Mouse (Mus musculus) large intestine, adult 2 months (tissue): Measurements from ENCODE around the gene Adipor2. TPM values are rescaled to one million over a fixed set of nuclear protein-coding genes. Genes with fewer than 3 reads are reported as not detected.
A peak's percentile ranks its signal among the peaks of the same experiment; 100 is the strongest.
"Not testable (repeated sequence)": the region's sequence is repeated elsewhere in the genome, so short reads cannot be mapped to it uniquely, and the experiment has no call there.

ENCODE experiments used
- DNase-seq: peaks from one replicate; pipeline ENCODE4 v3.0.0-alpha.2; 2012; ENCODE audit warnings: low read depth, low spot score
- WGBS: fragments of 180-500 bp; shearing (Covaris S2); methylation state at CpG from one replicate; pipeline ENCODE4 v1.1.7; 2018; 5-methylcytosine and 5-hydroxymethylcytosine counted together
- polyA plus RNA-seq: library from polyadenylated mRNA; depleted of rRNA; stranded (reverse); fragments of >200 nt; gene quantifications from 2 replicates; pipeline ENCODE4 v1.2.3, GENCODE M21; 2012

Gene Adipor2
- polyA plus RNA-seq, 1 experiment: 75.8 TPM

DNA sequence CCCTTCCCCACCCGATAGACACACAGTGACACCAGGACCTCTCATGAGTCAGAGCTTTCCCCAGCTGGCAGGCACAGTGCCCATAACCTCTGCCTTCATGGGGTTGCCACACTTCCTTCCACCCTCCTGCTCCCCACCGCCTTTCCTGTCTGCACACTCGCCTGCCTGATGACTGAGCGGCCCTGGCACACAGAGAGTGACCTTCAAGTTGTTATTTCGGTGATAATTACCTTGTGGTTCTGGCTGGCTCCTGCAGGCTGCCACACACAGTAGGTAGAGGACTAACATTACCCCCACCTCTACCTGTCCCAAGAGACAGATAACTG is 21.2 kb downstream of the Adipor2 start:
- DNase-seq: peak; percentile 88
- WGBS: 21% methylated on average over 5 of the region's 5 CpGs

DNA sequence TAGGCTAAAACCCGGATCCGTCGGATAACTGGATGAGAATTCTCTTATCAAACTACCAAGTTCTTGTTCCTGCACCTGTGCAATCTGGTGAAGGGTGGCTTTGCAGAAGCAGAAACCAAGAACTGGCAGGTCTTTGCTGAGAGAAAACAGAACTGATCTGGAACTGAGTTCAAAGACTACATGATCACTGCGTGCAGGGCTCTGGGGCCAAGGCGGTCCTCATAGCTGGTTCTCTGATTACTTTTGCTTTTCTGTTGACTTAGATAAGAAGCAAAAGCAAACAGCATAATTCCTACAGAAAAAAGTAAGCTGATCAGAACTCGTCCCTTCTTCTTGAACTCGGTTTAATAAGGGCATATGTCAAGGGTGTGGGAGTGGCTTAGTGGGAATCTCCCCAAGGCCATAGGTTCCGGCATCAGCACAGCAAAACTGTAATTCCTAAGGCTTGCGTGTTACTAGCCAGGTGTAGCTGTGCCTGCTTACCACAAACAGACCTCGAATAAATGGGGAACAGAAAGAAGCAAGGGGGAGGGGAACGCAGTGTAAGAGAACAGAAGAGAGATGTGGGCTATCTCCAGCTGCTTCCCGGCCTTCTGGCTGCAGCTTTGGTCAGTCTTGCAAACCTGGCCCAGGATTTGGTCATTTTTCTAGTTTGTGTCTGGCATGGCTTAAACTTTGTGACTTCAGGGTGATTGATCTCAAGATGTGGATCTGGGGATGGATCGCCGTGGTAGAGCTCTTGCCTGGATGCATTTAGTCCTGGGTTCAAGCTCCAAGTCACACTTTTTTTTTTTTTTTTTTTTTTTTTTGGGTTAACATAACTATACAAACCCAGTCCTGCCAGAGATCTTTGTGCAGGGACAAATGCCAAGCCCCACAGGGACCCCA is 21.8 kb downstream of the Adipor2 start:
- DNase-seq: no peak
- 24% methylated on average over 14 of the region's 14 CpGs for WGBS

DNA sequence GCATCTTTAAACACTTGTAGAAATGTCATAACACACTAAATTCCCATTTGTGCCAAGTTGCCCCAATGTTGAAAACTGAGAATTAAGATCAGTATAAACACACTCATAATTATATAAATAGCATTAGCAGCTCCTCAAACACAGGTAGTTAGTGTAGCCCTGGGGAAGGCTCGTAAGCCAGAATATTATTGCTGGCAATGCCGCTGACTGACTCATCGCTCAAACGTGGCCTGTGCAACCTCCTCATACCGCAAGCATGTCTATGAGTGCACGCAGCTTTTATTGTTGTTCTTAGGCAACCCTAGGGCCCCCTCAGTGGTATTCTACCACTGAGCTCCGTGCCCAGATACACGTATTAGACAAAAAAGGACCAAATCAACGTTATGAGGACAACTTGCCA is 24.7 kb downstream of the Adipor2 start:
- 37% methylated on average over 9 of the region's 9 CpGs for WGBS
- DNase-seq: no peak

DNA sequence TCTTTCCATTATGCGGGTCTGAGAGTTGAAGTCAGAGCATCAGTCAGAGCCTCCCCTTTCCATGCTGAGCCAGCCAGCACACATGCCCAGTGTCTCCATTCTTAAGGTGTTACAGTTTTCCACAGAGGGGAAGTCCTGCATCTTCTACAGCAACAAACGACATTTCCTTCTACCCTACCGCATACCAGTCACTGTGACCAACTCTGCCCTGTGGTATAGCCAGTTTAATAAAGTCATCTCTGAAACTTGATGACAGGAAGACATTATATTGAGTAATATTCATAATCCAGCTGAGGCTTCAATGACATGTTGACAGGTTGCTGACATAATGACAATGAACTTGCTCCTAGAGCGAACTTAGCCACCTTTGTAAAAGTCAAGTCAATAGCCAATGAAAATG is 26.8 kb downstream of the Adipor2 start:
- no peak for DNase-seq
- WGBS: 97% methylated on average over 4 of the region's 4 CpGs

DNA sequence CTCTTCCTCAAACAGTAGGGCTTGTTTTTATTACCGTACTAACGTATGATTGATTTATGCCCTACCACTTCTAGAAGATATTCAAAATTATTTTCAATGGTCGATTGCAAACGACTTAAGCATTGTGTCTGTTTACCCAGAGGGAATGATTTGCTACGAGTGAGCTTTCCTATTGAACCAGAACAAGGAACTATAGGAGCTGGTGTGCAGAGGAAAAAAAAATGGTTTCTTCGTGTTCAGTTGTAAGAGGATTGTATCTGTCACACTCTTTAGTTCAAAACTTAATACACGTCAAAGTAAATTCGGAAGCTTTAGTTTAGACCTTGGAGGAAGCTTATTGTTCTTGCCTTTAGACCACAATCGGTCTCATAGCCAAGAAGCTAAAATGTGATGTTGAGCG is 28.4 kb downstream of the Adipor2 start:
- WGBS: 6% methylated on average over 10 of the region's 10 CpGs
- DNase-seq: no peak

DNA sequence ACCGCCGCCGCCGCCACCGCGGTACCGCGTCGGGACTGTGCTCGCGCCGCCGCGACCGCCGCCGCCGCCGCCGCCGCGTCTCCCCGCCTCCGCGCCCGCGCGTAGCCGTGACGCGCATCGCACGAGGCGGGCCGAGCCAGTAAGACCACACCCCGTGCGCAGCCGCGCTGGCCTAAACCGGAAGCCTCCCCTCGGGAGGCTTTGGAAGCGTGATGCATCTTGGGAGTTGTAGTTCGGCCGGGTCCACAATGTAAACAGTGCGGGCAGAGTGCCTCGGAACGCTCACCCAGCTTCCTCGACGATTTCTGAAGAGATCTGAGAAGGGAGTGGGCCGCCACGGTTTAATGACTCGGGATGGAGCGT is 28.9 kb downstream of the Adipor2 start:
- WGBS: under 1% methylated on average over 53 of the region's 53 CpGs
- peak; percentile 94 for DNase-seq

DNA sequence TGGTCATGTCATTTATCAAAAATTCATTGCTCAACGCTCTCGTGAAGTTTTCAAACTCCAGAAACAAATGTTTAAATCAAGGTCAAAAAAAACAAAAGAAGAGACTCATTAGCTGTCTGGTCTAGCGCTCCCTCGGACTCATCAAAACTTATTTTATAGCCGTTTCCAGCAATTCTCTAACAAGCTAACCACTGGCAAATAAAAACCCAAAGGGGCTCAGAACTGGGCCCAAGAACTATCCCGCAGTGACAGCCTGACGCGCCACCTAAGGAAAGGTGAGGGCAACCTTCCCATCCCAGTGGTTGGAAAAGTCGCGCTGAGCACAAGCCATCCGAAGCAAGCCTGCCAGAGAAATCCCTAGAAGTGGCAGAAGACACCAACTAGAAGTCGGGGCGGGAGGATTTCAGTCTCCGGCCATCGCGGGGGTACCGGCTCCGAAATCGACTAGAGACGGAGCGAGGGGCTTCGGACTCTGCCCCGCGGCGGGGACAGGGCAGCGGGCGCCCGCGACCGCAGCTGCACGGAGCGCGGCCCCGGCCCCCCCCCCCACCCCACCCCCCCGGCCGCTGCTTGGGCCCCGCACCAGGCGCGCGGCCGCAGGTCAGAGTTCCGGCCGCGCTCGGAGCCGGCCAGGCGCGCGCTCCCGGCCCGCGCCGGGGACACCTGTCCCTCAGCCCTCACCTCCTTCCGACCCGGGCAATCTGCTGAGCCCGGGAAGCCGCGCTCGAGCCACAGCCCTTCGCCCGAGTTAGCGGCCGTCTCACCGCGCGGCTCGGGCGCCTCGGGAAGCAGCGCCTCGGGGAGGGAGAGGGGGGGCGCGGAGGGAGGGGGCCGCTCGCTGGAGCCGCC is 29.5 kb downstream of the Adipor2 start:
- no peak for DNase-seq

DNA sequence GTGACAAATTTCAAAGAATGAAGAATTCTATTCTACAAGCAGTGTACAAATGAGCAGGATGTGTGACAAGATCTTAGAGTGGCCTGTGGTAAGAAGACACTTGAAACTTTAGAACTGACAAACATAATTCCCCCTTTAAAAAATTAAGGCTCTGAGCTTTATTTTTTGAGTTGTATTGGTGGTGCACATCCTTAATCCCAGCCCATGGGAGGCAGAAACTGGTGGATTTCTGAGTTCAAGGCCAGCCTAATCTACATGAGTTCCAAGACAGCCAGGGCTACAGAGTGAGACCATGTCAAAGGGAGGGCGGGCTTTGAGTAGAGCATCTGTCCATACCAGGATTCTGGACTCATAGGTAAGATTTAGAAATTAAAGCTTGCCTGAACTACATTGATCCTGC is 30.7 kb downstream of the Adipor2 start:
- no peak for DNase-seq
- WGBS: 81% methylated on average over 1 of the region's 1 CpGs

More for the DNA sequence above, 29.5 kb downstream of the Adipor2 start:
- WGBS: under 1% methylated on average over 67 of the region's 76 CpGs

DNA sequence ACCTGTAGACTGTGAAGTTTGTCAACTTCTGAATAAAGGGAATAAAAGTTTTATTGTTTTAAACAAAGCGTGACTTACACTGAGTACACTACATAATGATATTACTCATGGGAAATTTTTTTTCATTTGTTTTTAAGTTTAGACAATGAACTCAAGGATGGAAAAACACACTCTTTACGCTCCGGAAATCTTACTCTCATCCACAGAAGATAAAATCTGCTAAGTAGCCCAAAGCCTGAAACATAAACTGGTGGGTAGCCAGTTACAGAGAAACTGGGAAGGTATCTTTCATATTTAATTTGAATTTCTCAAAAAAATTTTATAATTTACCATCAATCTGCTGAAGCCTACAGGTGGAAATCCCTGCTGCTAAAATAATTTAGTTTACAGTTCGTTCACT is 31.1 kb downstream of the Adipor2 start:
- WGBS: 40% methylated on average over 4 of the region's 4 CpGs
- no peak for DNase-seq

DNA sequence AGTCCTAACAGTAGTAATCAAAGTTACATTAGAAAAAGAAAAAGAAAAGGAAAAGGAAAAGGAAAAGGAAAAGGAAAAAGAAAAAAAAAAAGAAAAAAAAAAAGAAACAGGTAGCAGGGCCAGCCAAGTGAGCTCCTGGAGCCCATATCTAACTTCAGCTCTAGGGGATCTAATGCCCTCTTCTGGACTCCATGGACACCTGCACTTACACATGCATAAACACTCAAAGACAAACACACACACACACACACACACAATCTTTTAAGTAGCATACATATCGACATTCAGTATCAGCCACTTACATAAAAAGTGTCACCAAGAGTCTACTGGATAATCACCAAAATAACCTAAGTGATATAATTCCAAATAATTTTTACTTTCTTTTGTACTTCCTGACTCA is 31.8 kb downstream of the Adipor2 start:
- DNase-seq: no peak
- WGBS: 71% methylated on average over 1 of the region's 1 CpGs

DNA sequence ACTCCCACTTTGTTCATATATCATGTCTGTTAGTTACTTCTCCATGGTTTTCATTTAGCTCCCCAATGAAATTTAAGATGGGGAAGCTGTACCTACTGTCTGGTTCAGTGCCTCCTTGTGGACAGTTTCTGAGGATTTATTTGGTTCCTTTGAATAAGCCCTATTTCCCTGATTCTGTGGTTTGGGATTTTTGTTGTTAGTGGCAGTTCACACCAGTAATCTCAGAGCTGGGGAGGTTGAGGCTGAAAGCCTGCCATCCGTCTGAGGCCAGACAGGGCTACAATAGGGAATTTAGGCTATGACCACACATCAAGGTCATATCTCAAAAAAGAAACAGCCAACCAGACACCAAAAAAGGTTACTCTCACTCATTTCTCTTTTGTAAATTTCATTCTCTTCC is 38.9 kb downstream of the Adipor2 start:
- 89% methylated on average over 1 of the region's 1 CpGs for WGBS
- no peak for DNase-seq

DNA sequence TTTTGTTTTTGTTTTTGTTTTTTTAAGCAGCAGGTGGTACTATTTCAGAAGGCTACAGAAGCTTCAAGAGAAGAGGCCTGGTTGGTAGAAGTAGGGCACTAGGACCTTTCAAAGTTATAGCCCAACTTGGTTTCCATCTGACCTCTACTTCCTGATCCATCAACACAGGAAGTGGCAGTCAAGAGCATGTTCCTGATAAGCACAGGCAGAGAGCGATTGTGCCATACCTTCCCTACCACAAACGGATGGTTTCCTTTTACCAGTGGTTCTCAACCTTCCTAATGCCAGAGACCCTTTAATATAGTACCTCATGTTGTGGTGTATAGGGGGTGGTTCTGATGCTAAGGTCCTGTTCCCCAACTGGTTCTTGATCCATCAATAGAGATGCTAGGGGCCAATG is 39.9 kb downstream of the Adipor2 start:
- 19% methylated on average over 2 of the region's 2 CpGs for WGBS
- no peak for DNase-seq

DNA sequence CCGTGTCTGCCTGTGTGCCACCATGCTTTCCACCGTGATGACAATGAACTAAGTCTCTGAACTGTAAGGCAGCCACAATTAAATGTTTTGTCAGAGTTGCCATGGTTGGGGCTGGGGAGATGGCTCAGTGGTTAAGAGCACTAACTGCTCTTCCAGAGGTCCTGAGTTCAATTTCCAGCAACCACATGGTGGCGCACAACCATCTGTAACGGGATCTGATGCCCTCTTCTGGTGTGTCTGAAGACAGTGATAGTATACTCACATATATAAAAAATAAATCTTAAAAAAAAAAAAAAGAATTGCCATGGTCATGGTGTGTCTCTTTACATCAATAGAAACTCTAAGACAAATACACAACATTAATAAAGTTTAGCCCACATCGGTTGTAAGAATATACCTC is 42.5 kb downstream of the Adipor2 start:
- DNase-seq: no peak
- WGBS: 78% methylated on average over 5 of the region's 5 CpGs

DNA sequence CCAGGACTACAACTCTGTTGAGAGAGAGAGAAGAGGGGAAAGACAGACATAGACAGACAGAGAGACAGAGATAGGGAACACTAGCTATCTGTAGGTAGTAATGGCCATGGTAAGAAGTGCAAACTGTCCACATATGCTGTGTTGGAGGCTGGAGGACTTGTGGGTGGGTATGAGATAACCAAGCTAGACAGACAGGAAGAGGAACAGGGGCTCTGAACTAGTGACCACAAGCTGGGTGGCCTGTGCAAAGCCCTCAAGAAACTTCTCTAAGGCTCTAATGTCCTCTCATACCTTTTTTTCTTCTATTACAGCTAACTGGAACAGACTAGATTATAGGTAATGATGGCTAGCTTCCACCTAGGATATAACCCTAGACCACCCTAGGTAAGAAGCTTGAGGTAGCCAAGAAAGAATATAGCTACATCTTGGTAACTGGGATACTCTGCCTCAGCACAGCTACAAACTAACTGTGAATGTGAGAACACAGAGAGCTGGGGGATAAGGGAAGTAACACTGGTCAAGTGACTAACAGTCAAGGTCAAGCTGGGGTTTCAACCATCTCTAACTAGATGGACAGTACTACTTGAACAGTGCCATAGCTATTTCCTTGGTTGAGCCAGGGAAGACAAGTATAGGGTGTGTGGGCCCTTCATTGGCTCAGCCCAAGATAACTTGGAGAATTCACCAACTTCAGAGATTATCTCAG is 44.4 kb downstream of the Adipor2 start:
- DNase-seq: no peak

DNA sequence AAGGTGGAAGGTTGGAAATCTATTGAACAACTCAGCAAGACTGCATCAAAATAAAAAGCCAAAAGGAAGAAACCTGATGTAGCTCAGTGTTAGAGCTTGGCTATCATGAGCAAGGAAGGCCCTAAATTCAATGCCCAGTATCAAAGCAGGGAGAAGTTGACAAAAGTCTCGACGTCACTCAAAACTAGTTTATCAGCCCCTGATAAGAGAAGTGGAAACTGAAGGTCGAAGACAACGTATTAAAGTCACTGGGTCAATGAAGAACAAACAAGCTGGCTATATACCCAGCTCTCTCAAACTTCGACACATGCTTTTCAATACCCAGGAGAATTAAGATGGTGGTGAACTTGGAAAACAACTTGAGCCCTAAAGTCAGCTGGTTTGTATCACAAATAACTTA is 45.3 kb downstream of the Adipor2 start:
- DNase-seq: no peak
- 63% methylated on average over 5 of the region's 5 CpGs for WGBS

DNA sequence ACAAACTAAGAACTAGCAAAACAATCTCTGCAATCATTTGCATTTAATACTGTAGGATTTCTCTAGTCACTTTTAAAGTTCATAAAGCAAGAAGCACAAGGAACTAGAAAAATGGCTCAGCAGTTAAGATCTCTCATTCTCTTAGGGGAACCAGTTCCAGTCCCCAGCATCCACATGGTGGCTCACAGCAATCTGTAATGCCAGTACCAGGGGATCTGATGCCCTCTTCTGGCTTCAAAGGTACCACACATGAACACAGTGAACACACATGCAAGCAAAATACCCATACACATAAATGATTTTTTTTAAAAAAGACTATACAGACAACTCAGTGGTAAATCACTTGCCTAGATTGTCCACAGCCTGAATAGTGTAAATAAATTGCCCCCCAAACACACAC is 45.9 kb downstream of the Adipor2 start:
- no peak for DNase-seq

DNA sequence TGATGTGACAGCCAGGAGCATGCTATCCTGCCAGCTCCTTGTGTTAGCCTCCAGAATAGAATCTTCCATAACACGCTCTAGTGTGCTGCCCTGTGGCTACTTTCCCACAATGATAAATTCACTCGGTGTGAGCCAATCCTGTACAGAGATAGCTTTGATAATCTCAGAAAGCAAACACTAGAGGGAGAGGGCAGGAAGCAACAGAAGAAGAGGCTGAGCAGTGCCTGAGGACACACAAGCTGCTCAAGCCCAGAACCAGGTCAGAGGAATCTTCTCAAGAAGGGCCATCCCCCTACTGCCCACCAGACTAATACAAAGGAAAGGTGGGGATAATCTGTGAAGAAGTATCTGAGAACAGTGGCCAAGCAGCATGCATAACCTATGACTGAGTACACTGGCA is 50.1 kb downstream of the Adipor2 start:
- no peak for DNase-seq
- 61% methylated on average over 2 of the region's 2 CpGs for WGBS

DNA sequence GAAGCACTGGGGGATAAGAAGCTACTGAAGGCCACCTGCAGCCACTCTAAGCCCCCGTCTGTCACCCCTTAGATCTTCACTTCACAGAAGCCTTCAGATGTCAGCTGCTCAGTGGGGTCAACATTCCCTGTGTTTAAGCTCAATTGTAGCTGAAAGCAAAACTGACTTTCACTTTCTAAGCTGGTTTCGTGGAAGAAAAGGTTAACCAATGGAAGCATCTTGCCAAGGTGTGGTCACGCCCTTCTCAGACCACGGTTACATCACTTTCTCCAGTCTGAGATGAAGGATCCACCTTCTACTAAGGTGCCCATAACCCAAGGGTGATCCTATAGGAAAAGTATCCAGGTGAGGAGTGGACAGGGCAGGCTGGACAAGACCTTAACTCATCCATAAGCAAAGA is 50.7 kb downstream of the Adipor2 start:
- WGBS: 47% methylated on average over 4 of the region's 4 CpGs
- DNase-seq: not testable (repeated sequence)

DNA sequence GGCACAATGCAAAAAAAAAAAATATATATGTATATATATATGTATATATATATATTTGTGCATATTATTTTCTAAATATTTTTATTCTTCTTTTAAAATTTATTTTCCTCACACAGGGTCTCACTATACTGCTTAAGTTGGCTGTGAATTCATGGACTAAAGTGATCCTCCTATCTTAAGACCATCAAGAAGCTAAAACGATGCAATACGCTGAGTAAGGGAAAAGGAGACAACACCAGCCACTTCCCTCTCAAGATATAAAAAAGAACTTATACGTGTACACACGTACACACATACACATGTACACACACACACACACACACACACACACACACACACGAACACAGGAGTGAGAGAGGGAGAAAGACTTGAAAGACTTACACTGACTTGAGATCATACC is 53.9 kb downstream of the Adipor2 start:
- WGBS: 97% methylated on average over 5 of the region's 5 CpGs
- no peak for DNase-seq

DNA sequence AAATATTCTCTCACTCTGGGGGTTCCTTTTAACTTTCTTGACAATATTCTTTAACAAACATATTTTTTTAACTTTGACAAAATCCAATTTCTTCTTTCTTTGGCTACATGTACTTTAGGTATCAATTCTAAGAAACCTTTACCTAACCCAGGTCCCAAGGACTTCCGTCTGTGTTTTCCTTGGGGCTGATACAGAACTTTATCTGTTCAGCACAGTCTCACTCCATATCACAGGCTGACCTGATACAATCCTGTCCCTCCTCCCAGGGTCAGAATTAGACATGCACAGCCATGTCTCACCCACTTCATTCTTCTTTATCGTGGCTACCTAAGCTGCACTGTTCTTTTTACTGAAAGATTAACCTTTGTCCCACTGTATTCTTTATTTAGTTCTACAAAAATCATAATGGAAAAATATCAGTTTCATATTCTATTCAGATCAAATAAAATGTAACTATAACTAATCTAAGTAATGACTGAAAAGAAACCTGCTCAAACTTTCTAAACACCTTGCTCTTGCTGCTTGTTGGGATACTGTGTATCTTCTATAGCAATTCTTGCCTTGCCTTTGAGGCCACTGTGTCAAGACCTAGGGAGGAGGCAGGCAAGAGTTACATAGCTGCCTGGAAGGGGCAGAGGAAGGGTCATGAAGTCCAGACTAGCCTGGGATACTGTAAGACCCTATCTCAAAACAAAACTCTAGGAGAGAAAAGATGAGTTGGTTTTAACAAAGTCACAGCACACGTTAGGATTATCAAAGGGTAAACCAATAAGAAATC is 56.4 kb downstream of the Adipor2 start:
- DNase-seq: no peak
- 89% methylated on average over 3 of the region's 3 CpGs for WGBS
